Mouse (Mus musculus): ENCODE measurements around the gene Srrm2.

The Srrm2 gene

GRCm38 (mm10) chr17:23790269-23791078, at the start of gene Srrm2:
Srrm2 (plus strand) TSS chr17:23790532.
- peak; percentile 46 to 54 for DNase-seq (ENCODE audit: low spot score in 2 of 2)

- DNase-seq (ENCODE audit: low spot score in 2 of 2), result no peak
These were observed 49.7 kb upstream of the Srrm2 start, which contains the start of gene Paqr4 for GRCm38 (mm10) chr17:23740598-23741021. Paqr4 (minus strand) TSS chr17:23740867.

- no peak for DNase-seq (ENCODE audit: low spot score in 2 of 2)
These were observed 48.7 kb upstream of the Srrm2 start for GRCm38 (mm10) chr17:23741359-23742209.

- peak in 1 of 2 experiments; percentile 22 for DNase-seq (ENCODE audit: low spot score in 2 of 2)
These were observed 48.0 kb upstream of the Srrm2 start for GRCm38 (mm10) chr17:23742210-23742793.

GRCm38 (mm10) chr17:23742941-23743340, 47.4 kb upstream of the Srrm2 start:
- no peak for DNase-seq (ENCODE audit: low spot score in 2 of 2)

- DNase-seq (ENCODE audit: low spot score in 2 of 2), result no peak
These were observed 46.3 kb upstream of the Srrm2 start for GRCm38 (mm10) chr17:23744076-23744475.

- no peak for DNase-seq (ENCODE audit: low spot score in 2 of 2)
These were observed 45.7 kb upstream of the Srrm2 start for GRCm38 (mm10) chr17:23744651-23745050.

- no peak for DNase-seq (ENCODE audit: low spot score in 2 of 2)
These were observed 44.8 kb upstream of the Srrm2 start, which contains the start of gene Kremen2 for GRCm38 (mm10) chr17:23745301-23746251. Kremen2 (minus strand) TSS chr17:23745833.

- no peak for DNase-seq (ENCODE audit: low spot score in 2 of 2)
These were observed 44.0 kb upstream of the Srrm2 start for GRCm38 (mm10) chr17:23746311-23746710.

GRCm38 (mm10) chr17:23746767-23747166, 43.6 kb upstream of the Srrm2 start:
- no peak for DNase-seq (ENCODE audit: low spot score in 2 of 2)

GRCm38 (mm10) chr17:23747471-23747870, 42.9 kb upstream of the Srrm2 start:
- no peak for DNase-seq (ENCODE audit: low spot score in 2 of 2)

GRCm38 (mm10) chr17:23748026-23748425, 42.3 kb upstream of the Srrm2 start:
- no peak for DNase-seq (ENCODE audit: low spot score in 2 of 2)

GRCm38 (mm10) chr17:23748631-23749391, 41.5 kb upstream of the Srrm2 start:
- peak; percentile 69 to 70 for DNase-seq (ENCODE audit: low spot score in 2 of 2)

GRCm38 (mm10) chr17:23749400-23750191, 40.7 kb upstream of the Srrm2 start:
- DNase-seq (ENCODE audit: low spot score in 2 of 2), result no peak

GRCm38 (mm10) chr17:23755689-23756088, 34.6 kb upstream of the Srrm2 start:
- no peak for DNase-seq (ENCODE audit: low spot score in 2 of 2)

- no peak for DNase-seq (ENCODE audit: low spot score in 2 of 2)
These were observed 32.8 kb upstream of the Srrm2 start for GRCm38 (mm10) chr17:23757581-23757980.

GRCm38 (mm10) chr17:23758801-23759200, 31.5 kb upstream of the Srrm2 start:
- no peak for DNase-seq (ENCODE audit: low spot score in 2 of 2)

- no peak for DNase-seq (ENCODE audit: low spot score in 2 of 2)
These were observed 30.1 kb upstream of the Srrm2 start for GRCm38 (mm10) chr17:23760231-23760630.

GRCm38 (mm10) chr17:23761155-23761554, 29.2 kb upstream of the Srrm2 start:
- DNase-seq (ENCODE audit: low spot score in 2 of 2), result no peak

Data from urinary bladder, postnatal 36 days (tissue).